Mouse (Mus musculus) myocyte (in vitro differentiated cells): ENCODE measurements at regions not wholly inside any gene's neighbourhood (a gene's known extent, or its start where the extent isn't known, plus 50 kb on each side); places are given as distances from the start of the nearest gene placed in this dataset.

ENCODE experiments used
- E2F4 ChIP-seq: IDR thresholded peaks from one replicate; pipeline ENCODE4 v1.6.1; 2011; ENCODE audit warnings: mild to moderate bottlenecking, control low read depth, moderate library complexity; ENCODE audit not compliant: insufficient read depth
- MAX ChIP-seq: IDR thresholded peaks from one replicate; pipeline ENCODE4 v1.6.1; 2011; ENCODE audit warnings: low read depth, mild to moderate bottlenecking, control low read depth
- MYOD1 ChIP-seq, 3 experiments: IDR thresholded peaks; one replicate each; pipeline ENCODE4 v1.6.1; 2011; ENCODE audit warnings: control low read depth in 2 of 3, low read depth in 2 of 3, mild to moderate bottlenecking in 2 of 3, moderate library complexity in 1 of 3; ENCODE audit not compliant: insufficient read length in 2 of 3, control insufficient read depth in 1 of 3
- MYOG ChIP-seq, 3 experiments: IDR thresholded peaks; one replicate each; pipeline ENCODE4 v1.6.1; 2011; ENCODE audit warnings: control low read depth in 2 of 3, low read depth in 2 of 3, mild to moderate bottlenecking in 2 of 3; ENCODE audit not compliant: insufficient read length in 2 of 3, control insufficient read depth in 1 of 3, insufficient read depth in 1 of 3
- POLR2A ChIP-seq: IDR thresholded peaks from one replicate; pipeline ENCODE4 v1.6.1; 2011; ENCODE audit warnings: low read depth, mild to moderate bottlenecking, control low read depth, moderate library complexity; ENCODE audit not compliant: insufficient read length
- POLR2AphosphoS2 ChIP-seq: IDR thresholded peaks from one replicate; pipeline ENCODE4 v1.6.1; 2011; ENCODE audit warnings: low read depth, control low read depth; ENCODE audit not compliant: insufficient read length
- SRF ChIP-seq: IDR thresholded peaks from one replicate; pipeline ENCODE4 v1.6.1; 2011; ENCODE audit warnings: low read depth; ENCODE audit not compliant: control insufficient read depth, insufficient read length
- TCF12 ChIP-seq: IDR thresholded peaks from one replicate; pipeline ENCODE4 v1.6.1; 2011; ENCODE audit warnings: mild to moderate bottlenecking, control low read depth; ENCODE audit not compliant: poor library complexity, insufficient read depth, severe bottlenecking
- USF1 ChIP-seq: IDR thresholded peaks from one replicate; pipeline ENCODE4 v1.6.1; 2011; ENCODE audit warnings: low read depth, mild to moderate bottlenecking, control low read depth, moderate library complexity

DNA sequence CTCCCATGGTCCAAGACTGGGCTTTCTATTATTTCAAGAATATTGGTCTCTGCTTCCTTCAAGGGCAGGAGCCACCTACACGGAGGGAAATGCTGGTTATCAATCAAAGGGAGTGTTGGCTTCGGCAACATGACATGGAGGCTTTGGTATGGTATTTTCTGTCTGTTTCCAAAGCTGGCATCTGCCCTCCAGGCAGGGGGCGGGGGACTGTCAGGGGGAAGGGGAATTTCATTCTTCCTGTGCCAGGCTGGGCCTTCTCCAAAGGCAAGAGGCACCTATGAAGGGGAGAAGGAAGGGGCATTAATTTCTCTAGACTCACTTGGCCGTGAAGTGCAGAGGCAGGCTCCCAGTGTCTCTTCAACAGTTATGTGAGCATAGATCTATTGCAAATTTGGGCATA, 870.7 kb downstream of the Tbl1xr1 start:
- no peak for TF ChIP-seq MAX
- TF ChIP-seq POLR2A: no peak
- TF ChIP-seq POLR2AphosphoS2: no peak
- no peak for TF ChIP-seq MYOD1 (IDR thresholded peaks at IDR 0.05; ENCODE audit: control insufficient read depth in 1 of 3, insufficient read length in 2 of 3, low read depth in 2 of 3)
- no peak for TF ChIP-seq MYOG (IDR thresholded peaks at IDR 0.05; ENCODE audit: control insufficient read depth in 1 of 3, insufficient read depth in 1 of 3, insufficient read length in 2 of 3, low read depth in 2 of 3)
- TF ChIP-seq SRF: no peak
- no peak for TF ChIP-seq USF1
- no peak for TF ChIP-seq TCF12
- TF ChIP-seq E2F4: no peak
